Mouse (Mus musculus) limb, embryonic 11.5 days (tissue): ENCODE measurements around the gene Dcun1d1. TPM values are rescaled to one million over a fixed set of nuclear protein-coding genes. Genes with fewer than 3 reads are reported as not detected.

Experiments
- ATAC-seq: fragments of 200-750 bp; cut with Nextera tagmentation; 2 replicates; pipeline ENCODE4 v1.8.0; 2017; ENCODE audit warnings: low read depth; ENCODE audit not compliant: insufficient number of reproducible peaks, low FRiP score, low TSS enrichment
- DNase-seq: peaks from one replicate; pipeline ENCODE4 v3.0.0-alpha.2; 2015; ENCODE audit warnings: low spot score
- H3K27ac ChIP-seq: fragments of 300-500 bp; sonication (generic); replicated peaks from 2 replicates; pipeline ENCODE4 v1.5.1; 2014; ENCODE audit warnings: low read depth, mild to moderate bottlenecking, low read length
- H3K27me3 ChIP-seq: fragments of 300-500 bp; sonication (generic); 2 replicates; pipeline ENCODE4 v1.6.1; 2014; ENCODE audit warnings: mild to moderate bottlenecking, low read length, mixed read lengths; ENCODE audit not compliant: control insufficient read depth, insufficient read depth
- H3K36me3 ChIP-seq: fragments of 300-500 bp; sonication (generic); 2 replicates; pipeline ENCODE4 v1.6.1; 2014; ENCODE audit warnings: mild to moderate bottlenecking, low read length, moderate library complexity, mixed read lengths; ENCODE audit not compliant: control insufficient read depth, insufficient read depth
- H3K4me1 ChIP-seq: fragments of 300-500 bp; sonication (generic); 2 replicates; pipeline ENCODE4 v1.6.1; 2014; ENCODE audit warnings: low read length, mixed read lengths; ENCODE audit not compliant: control insufficient read depth, insufficient read depth
- H3K4me2 ChIP-seq: fragments of 300-500 bp; sonication (generic); 2 replicates; pipeline ENCODE4 v1.6.1; 2014; ENCODE audit warnings: low read depth, mild to moderate bottlenecking, moderate library complexity; ENCODE audit not compliant: severe bottlenecking
- H3K4me3 ChIP-seq: fragments of 300-500 bp; sonication (generic); 2 replicates; pipeline ENCODE4 v1.5.1; 2014; ENCODE audit warnings: low read depth, low read length
- H3K9ac ChIP-seq: fragments of 300-500 bp; sonication (generic); 2 replicates; pipeline ENCODE4 v1.6.1; 2014; ENCODE audit warnings: mild to moderate bottlenecking, low read length
- H3K9me3 ChIP-seq: fragments of 300-500 bp; sonication (generic); 2 replicates; pipeline ENCODE4 v1.6.1; 2016; ENCODE audit warnings: low read length; ENCODE audit not compliant: control insufficient read depth
- WGBS: fragments of 180-500 bp; shearing (Covaris S2); extraction: QIAGEN DNeasy Blood & Tissue Kit; methylation state at CpG from one replicate; pipeline ENCODE4 v1.1.7; 2014; 5-methylcytosine and 5-hydroxymethylcytosine counted together
- polyA plus RNA-seq: library from polyadenylated mRNA; unstranded; fragments of >200 nt; fragmentation: Nextera tagmentation; extraction: Ambion mirVana; gene quantifications from 2 replicates; pipeline ENCODE4 v1.2.1, GENCODE M21; 2014

Dcun1d1 gene
- polyA plus RNA-seq, 1 experiment from 2014 or later: 102 TPM

DNA sequence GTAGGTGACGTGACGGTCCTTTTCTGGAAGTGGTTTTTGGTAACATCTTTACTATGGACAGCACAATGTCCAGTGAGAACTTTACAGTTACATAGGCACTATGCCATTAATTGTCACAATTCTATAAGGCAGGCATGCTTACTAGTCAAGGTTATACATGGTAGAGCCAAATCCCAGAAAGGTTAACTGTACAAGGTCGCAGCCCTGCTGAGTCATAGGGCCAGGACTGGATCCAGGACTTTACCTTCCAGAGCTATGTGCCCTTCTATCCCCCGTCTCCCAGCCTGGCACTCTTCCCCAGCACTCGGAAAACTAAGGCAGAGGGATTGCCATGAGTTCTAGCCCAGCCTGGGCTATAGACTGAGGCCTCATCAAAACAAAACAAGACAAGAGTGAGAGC, 26.7 kb upstream of the Dcun1d1 start:
- Histone ChIP-seq H3K36me3 (peaks cover 6% of the 10 kb centered on the region; the same call in 1 of the 2 replicates), H3K9me3 (no peaks in the 10 kb centered on the region), H3K4me1 (no peaks in the 10 kb centered on the region), H3K9ac (no peak overlapping the region), H3K4me3 (no peak overlapping the region), H3K27ac (no peak overlapping the region), H3K27me3 (no peaks in the 10 kb centered on the region), H3K4me2 (no peak overlapping the region)
- ATAC-seq (no peak), DNase-seq (no peak)
- WGBS: 93% methylated on average over 5 of the region's 5 CpGs

DNA sequence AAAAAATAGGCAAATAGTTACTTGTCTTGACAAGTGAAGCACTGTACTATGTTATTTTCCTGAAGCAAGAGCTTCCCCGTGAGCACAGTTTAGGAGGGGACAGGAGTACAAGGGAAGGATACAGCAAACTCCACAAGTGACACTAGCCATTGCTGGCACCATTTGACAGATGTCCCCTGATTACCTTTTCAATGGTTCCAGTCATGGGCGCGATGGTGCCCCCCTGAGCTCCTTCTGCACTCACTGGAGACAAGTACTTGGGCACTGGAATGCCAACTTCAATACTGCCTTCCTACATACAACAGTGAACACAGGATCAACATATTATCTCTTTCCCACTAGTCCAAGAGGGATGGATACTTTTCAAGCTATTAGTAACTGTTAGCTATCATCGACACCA, 26.2 kb upstream of the Dcun1d1 start:
- no peak for ATAC-seq
- H3K27ac ChIP-seq: no peak overlapping the region
- H3K4me3 ChIP-seq: no peak overlapping the region
- peaks cover 6% of the 10 kb centered on the region; the same call in 1 of the 2 replicates for H3K36me3 ChIP-seq
- no peak for DNase-seq
- no peak overlapping the region for H3K9ac ChIP-seq
- H3K4me2 ChIP-seq: no peak overlapping the region
- H3K27me3 ChIP-seq: no peaks in the 10 kb centered on the region
- H3K4me1 ChIP-seq: no peaks in the 10 kb centered on the region
- H3K9me3 ChIP-seq: no peaks in the 10 kb centered on the region
- 83% methylated on average over 4 of the region's 4 CpGs for WGBS

DNA sequence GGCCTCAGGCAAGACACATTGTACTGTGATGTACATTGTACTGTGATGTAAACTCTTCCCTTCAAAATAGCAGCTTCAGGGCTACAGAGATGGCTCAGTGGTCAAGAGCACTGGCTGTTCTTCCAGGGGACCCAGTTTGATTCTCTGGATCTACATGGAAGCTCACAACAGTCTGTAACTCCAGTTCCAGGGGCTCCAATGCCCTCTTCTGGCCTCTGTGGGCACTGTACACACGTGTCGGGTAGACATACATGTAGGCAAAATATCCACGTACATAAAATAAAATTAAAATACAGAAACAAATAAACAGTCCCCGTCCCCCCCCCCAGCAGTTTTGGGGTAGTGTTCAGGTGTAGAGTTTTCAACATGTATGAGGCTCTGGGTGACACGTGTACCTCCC, 25.7 kb upstream of the Dcun1d1 start:
- Histone ChIP-seq H3K27me3 (no peaks in the 10 kb centered on the region), H3K4me3 (no peak overlapping the region), H3K27ac (no peak overlapping the region), H3K36me3 (peaks cover 6% of the 10 kb centered on the region; the same call in 1 of the 2 replicates), H3K9ac (no peak overlapping the region), H3K4me1 (no peaks in the 10 kb centered on the region), H3K9me3 (no peaks in the 10 kb centered on the region), H3K4me2 (no peak overlapping the region)
- DNase-seq (no peak), ATAC-seq (no peak)
- 90% methylated on average over 5 of the region's 5 CpGs for WGBS

DNA sequence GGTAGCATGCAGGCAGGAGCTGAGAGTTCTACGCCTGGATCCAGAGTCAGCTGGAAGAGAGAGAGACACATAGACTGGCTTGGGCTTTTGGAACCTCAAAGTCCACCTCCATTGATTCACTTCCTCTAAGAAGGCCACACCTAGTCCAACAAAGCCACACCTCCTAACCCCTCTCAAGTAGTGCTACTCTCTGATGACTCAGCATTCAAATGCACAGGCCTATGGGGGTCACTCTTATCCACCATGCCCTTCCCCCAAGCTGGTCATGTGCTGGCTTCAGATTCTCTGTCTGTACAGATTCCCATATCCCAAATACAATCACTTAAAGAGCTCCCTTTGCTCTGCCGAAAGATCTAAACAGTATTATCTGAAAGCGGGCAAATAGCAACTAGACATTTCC, 20.0 kb upstream of the Dcun1d1 start:
- Histone ChIP-seq H3K4me1 (peaks cover 2% of the 10 kb centered on the region; the same call in 1 of the 2 replicates), H3K9ac (no peak overlapping the region), H3K27ac (no peak overlapping the region), H3K4me3 (no peak overlapping the region), H3K36me3 (peaks cover 4% of the 10 kb centered on the region; the same call in 1 of the 2 replicates), H3K4me2 (no peak overlapping the region), H3K9me3 (no peaks in the 10 kb centered on the region), H3K27me3 (no peaks in the 10 kb centered on the region)
- no peak for ATAC-seq
- DNase-seq: no peak
- WGBS: 96% methylated on average over 3 of the region's 3 CpGs

DNA sequence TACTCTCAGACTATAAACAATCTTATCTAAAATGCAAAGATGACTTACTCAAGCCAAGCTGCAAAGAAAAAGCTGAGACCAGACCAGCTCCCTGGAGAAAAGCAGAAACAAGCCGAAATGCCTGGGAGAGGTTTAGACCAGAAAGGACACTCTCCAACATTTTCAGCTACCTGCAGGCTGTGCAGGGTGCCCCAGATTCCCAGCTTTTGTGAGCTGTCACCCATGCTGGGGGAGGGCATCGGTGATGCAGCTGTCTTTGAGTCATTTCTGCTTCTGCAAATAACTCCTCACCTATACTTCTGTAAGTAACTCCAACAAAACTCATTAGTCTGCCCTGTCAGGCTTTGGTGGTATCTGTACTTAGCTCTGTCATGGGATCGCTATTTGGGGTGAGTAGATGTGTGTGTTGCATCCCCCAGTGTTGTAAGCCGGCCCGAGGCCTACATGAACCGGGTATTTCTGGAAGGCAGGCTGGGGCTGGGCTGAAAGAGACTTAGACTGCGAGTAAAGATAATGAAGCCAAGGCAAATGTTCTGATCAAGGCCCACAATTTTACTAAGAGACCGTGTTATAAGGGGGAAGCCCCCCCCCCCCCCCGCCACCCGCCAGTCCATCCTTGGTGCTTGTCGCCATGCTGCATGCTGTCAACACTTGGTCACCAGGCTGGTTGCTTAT, 17.8 kb upstream of the Dcun1d1 start:
- Histone ChIP-seq H3K9me3 (no peaks in the 10 kb centered on the region), H3K27ac (no peak overlapping the region), H3K4me1 (peaks cover 2% of the 10 kb centered on the region; the same call in 1 of the 2 replicates), H3K4me3 (no peak overlapping the region), H3K27me3 (no peaks in the 10 kb centered on the region), H3K9ac (no peak overlapping the region), H3K4me2 (no peak overlapping the region), H3K36me3 (peaks cover 2% of the 10 kb centered on the region; the same call in 1 of the 2 replicates)
- ATAC-seq: no peak
- 92% methylated on average over 11 of the region's 11 CpGs for WGBS
- DNase-seq: no peak

DNA sequence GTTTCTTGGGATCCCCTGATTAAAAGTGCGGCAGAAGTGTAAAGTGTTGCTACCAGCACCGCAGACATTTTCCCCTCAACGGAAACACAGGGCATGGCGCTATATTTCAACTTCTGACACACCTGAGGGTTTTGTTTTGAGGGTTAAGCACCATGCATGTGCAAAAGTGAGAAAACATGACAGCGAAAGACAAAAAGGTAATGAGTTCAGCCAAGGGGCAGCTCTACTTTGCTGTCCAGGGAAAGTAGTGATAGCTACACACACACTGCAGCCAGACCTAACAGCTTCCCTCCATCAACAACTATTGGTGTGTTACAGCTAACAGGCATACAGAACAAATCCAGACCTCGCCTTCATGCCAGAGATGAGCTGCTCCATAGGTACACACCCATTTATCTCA, 16.6 kb upstream of the Dcun1d1 start:
- Histone ChIP-seq H3K27ac (no peak overlapping the region), H3K27me3 (no peaks in the 10 kb centered on the region), H3K4me3 (no peak overlapping the region), H3K4me2 (no peak overlapping the region), H3K9ac (no peak overlapping the region), H3K36me3 (no peaks in the 10 kb centered on the region), H3K4me1 (peaks cover 2% of the 10 kb centered on the region; the same call in 1 of the 2 replicates), H3K9me3 (no peaks in the 10 kb centered on the region)
- 93% methylated on average over 6 of the region's 6 CpGs for WGBS
- ATAC-seq: no peak
- DNase-seq: no peak

DNA sequence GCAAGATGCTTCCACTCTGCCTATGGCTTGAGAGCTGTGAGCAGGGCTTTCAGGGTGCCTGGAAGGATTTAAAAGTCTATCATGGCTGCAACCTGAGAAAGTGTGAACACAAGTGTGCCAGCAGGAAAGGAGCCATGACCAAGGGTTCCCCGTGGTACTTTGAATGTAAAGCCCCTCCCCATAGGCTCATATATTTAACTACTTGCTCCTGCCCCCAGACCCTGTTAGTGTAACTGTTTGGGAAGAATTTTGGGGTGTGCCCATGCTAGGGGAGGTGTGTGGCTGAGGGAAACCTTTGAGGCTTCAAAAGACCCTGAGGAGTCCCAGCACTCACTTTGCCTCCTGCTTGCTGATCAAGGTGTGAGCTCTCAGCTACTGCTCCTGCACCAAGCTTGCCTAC, 15.9 kb upstream of the Dcun1d1 start:
- no peaks in the 10 kb centered on the region for H3K36me3 ChIP-seq
- H3K27me3 ChIP-seq: no peaks in the 10 kb centered on the region
- H3K27ac ChIP-seq: no peak overlapping the region
- peaks cover 2% of the 10 kb centered on the region; the same call in 1 of the 2 replicates for H3K4me1 ChIP-seq
- H3K4me3 ChIP-seq: no peak overlapping the region
- no peaks in the 10 kb centered on the region for H3K9me3 ChIP-seq
- no peak overlapping the region for H3K4me2 ChIP-seq
- no peak overlapping the region for H3K9ac ChIP-seq
- DNase-seq (no peak), ATAC-seq (no peak)
- 11% methylated on average over 1 of the region's 1 CpGs for WGBS

DNA sequence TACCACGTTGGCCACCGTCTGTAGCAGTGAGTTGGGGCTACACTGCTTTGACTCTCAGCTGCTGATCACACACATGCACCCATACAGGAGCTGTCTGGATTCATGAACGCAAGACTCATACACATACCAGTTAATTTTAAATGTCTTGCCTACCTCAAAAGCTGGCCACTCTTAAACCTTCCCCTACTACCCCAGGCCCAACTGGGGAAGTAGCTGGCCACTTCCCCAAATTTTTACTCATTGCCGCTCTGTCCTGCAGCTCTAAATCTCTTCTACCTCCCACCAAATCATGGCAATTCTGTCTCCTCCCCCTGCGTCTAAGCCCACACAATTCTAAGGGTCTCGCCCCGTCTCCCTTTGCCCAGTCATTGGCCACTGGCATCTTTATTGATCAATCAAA, 11.0 kb upstream of the Dcun1d1 start:
- H3K4me3 ChIP-seq: no peak overlapping the region
- H3K27me3 ChIP-seq: no peaks in the 10 kb centered on the region
- no peak for DNase-seq
- ATAC-seq: no peak
- 91% methylated on average over 7 of the region's 7 CpGs for WGBS
- peaks cover 2% of the 10 kb centered on the region; the same call in 1 of the 2 replicates for H3K4me1 ChIP-seq
- H3K36me3 ChIP-seq: no peaks in the 10 kb centered on the region
- H3K9me3 ChIP-seq: no peaks in the 10 kb centered on the region
- no peak overlapping the region for H3K9ac ChIP-seq
- no peak overlapping the region for H3K4me2 ChIP-seq
- H3K27ac ChIP-seq: no peak overlapping the region
